ENCODE assay signal across 17 mouse cellular contexts in genomic region chr17:36993770-36994325, GRCm38 (mm10). TPM values are rescaled to one million over a fixed set of nuclear protein-coding genes. Genes with fewer than 3 reads are reported as not detected.
"Had no signal": no experiment of that assay in that cellular context is flagged by ENCODE, and none has a peak within 500 bp of the region (broad histone marks: within the 10 kb centered on the region; RNA-seq: fewer than 3 reads in every experiment).

No protein-coding gene starts in this region.

- H3K4me3 ChIP-seq: limb, embryonic 13.5 days; midbrain, embryonic 12.5 days; neural tube, embryonic 13.5 days had no signal

- ATAC-seq: lung, postnatal 0 days; midbrain, embryonic 16.5 days had no signal

- H3K36me3 ChIP-seq: limb, embryonic 13.5 days; midbrain, embryonic 12.5 days; neural tube, embryonic 13.5 days had no signal

- H3K9me3 ChIP-seq: limb, embryonic 13.5 days; midbrain, embryonic 12.5 days; neural tube, embryonic 13.5 days had no signal

- H3K27ac ChIP-seq: limb, embryonic 13.5 days; liver, embryonic 14.5 days; midbrain, embryonic 12.5 days; neural tube, embryonic 13.5 days; stomach, postnatal 0 days had no signal

- DNase-seq: kidney, postnatal 10 days; kidney, postnatal 4 days; left cerebral cortex, postnatal 4 days; lung, adult 18-20 months; lung, postnatal 4 days; right cerebral cortex, postnatal 25 days; thymus, postnatal 14 days had no signal

- H3K4me1 ChIP-seq: midbrain, embryonic 12.5 days; neural tube, embryonic 13.5 days had no signal

- H3K9ac ChIP-seq: limb, embryonic 13.5 days; liver, embryonic 14.5 days; midbrain, embryonic 12.5 days; neural tube, embryonic 13.5 days had no signal

RNA-seq across cellular contexts. Expression of gene H2-M5, which starts 4.5 kb away (rescaled TPM):
- total RNA-seq: liver, adult 2 months; megakaryocyte-erythroid progenitor cell, adult 5-6 weeks had no signal

RNA-seq across cellular contexts. Expression of gene Zfp57, which starts 7.1 kb away (rescaled TPM):
- total RNA-seq: megakaryocyte-erythroid progenitor cell, adult 5-6 weeks had no signal

RNA-seq across cellular contexts. Expression of gene 2410137M14Rik, which starts 12.8 kb away (rescaled TPM):
- total RNA-seq: layer of hippocampus, postnatal 14 days; liver, adult 2 months; megakaryocyte-erythroid progenitor cell, adult 5-6 weeks had no signal

RNA-seq across cellular contexts. Expression of gene Mog, which starts 29.4 kb away (rescaled TPM):
- total RNA-seq: liver, adult 2 months; megakaryocyte-erythroid progenitor cell, adult 5-6 weeks had no signal
